Mouse (Mus musculus): ENCODE data around the gene Papolb. TPM values are rescaled to one million over a fixed set of nuclear protein-coding genes. Genes with fewer than 3 reads are reported as not detected.

Gene Papolb
- total RNA-seq (2022): under 1 TPM; 0.06 to 0.35 (median 0.26) TPM

DNA sequence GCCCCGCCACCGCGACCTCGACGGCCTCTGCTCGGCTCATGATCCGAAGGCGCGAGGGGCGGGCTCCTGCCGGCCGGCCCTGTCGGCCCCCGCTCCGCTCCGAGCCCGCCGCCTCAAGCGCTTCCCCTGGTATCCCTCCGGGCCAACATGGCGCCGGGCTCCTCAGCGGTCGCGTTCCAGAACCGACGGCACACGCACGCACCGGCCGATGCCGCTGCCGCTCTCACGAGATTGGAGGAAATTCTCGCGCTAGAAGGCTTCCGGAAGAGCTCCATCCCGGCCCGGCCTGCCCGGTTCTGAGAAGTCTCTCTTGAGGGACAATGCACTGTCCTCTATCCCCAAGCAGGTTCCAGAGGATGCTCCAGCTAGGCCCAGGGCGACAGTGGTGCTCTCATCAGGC is at the start of gene Papolb:
TSS of gene Papolb (minus strand) at position 162 of the 400 bp plus-strand sequence.
- no peak for DNase-seq

DNA sequence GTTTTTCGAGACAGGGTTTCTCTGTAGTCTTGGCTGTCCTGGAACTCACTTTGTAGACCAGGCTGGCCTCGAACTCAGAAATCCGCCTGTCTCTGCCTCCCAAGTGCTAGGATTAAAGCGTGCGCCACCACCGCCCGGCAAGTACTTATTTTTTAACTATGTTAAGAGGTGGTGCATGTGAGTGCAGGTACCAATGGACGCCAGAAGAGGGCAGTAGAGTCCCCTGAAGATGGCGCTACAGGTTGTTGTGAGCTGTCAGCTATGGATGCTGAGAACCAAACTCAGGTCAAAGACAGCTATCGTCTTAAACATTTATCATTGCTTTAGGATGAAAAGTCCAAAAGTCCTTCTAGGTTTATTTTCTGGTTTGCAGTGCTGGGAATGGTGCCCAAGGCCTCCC is 48.3 kb upstream of the Papolb start:
- no peak for DNase-seq

DNA sequence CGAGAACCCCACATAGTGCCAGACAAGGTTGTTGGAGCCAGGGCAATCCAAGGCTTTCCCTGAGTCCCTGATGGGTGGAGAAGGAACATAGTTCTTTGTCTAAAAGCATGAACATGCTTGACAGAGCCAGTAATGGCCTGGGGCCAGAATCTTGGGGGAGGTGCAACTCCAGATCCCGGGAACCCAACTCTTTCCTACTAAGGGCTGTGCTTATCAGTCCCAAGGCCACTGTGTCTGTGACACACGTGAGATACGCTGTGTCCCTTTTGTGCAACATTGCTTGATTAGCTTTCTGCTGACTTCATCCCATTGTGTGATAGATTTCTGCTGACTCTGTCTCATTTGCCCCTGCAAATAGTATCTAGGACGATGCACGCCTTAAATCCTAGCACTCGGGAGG is 47.0 kb upstream of the Papolb start:
- peak; percentile 83 for DNase-seq

DNA sequence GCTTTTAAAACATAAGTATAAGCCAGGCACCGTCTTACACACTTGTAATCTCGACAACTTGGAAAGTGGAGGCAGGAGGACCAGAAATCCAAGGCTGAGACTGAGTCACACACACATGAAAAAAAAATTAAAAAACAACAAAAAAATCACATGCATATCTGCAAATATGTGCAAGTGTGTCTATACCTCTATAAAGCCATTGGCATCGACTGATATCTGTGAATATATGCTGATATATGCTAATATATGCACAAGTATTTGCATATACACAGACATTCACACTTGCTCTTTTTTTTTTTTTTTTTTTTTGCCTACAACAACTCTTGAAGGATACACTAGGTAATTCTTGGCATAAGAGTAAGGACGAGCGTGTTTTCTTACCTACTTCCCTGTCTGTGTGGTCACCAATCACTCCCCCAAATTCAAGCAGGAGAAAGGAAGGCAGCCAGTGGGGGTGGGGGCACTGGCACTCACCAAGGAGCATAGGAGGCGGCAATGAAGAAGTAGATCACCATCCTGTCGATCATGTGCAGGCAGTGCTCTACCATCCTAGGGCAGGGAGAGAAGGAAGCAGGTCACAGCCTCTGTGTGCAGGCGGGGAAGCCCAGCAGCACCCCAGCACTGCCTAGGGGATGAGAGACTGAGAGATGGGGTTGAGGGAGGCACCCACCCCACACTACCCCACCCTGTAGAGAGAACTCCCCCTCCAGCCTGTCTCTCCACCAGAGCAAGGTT is 44.6 kb upstream of the Papolb start:
- DNase-seq: no peak

DNA sequence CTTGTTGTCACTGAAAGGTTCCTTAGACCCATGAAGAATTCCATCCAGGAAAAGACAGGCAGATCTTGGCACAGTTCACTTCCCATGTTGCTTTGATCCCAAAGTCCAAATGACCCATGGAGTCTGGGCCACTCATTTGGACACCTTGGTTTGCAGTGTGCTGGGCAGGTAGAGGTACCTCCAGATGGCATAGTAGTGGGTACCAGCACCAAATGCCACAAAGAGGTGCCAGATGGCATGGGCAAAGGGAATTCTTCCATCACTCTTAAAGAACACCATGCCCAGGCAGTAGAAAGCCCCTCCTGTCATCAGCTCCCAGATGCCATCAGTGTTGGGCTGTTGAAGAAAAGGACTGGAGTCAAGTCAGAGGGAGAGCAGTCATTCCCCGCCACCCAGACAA is 34.7 kb upstream of the Papolb start:
- DNase-seq: no peak

DNA sequence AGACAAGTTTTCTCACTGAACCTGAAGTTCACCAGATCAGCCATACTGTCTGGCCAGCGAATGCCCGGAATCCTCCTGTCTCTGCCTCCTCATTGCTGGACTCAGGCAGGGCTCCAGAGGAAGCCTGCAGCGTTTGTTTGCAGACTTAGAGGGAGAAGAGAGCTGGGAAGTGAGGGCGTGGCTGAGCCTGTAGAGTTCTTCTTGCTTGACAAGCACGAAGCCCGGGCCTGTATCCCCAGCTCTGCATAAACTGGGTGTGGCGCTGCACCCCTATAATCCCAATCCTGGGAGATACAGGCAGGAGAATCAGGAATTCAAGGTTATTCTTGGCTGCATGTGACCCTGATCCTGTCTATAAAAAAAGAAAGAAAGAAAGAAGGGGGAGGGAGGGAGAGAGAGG is 30.4 kb upstream of the Papolb start:
- no peak for DNase-seq

DNA sequence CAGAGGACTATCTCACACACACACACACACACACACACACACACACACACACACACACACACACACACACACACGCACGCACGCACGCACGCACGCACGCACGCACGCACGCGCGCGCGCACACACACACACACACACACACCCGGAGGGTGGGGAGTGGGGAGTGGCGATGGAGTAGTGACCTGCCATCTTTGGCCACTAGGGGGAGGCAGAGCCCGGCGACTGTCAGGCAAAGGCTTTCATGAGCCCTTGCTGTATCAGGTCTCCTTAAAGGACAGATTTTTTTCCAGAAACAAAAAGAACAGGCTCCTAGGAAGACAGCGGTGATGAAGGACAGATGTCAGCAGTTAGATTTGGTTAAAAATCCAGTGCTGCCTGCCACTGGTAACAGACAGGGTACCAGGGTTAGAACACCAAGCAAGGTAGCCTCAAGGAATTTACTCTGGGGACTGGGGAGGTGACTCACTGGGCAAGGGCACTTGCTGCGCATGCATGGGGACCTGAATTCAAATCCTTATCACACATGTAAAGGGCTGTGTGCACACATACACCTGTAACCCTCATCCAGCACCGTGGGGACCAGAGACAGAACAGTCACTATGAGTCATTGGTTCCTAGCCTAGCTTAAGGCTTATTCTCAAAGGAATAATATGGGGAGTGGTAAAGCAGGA is 27.7 kb upstream of the Papolb start:
- peak; percentile 69 for DNase-seq

DNA sequence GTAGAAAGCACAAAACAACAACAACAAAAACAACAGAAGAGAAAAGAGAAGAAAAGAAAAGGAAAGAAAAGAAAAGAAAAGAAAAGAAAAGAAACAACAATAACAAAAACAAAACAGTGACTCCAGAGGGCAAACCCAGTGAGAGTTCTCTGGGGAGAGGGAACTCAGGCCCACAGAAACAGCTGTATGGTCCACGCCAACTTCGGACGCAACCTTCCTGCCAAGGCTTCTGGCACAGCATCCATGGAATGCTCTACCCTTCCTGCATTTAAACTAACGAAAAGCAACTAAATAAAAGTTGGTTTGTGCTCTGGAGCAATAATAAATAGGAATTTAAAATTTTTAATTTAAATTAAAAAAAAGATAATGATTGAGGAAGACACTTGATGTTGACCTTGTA is 26.8 kb upstream of the Papolb start:
- no peak for DNase-seq

DNA sequence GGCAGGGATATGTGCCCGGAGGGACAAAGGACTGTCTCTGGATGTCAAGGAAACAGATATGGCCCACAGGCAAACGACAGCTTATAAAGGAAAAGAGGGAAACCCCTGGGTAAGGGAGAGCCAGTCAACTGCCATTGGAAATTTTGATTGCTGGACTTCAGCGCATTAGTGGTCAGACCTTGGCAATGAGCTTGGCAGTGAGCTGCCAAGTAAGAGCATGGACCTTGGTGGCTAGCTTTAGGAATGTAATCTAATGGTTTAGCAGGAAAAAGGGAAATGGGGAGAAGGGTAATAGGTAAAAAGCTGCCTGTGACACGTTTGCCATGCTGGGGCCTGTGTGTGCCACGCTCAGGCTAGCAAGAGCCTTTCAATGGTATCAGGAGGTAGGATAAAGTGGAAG is 26.0 kb upstream of the Papolb start:
- DNase-seq: peak; percentile 54

DNA sequence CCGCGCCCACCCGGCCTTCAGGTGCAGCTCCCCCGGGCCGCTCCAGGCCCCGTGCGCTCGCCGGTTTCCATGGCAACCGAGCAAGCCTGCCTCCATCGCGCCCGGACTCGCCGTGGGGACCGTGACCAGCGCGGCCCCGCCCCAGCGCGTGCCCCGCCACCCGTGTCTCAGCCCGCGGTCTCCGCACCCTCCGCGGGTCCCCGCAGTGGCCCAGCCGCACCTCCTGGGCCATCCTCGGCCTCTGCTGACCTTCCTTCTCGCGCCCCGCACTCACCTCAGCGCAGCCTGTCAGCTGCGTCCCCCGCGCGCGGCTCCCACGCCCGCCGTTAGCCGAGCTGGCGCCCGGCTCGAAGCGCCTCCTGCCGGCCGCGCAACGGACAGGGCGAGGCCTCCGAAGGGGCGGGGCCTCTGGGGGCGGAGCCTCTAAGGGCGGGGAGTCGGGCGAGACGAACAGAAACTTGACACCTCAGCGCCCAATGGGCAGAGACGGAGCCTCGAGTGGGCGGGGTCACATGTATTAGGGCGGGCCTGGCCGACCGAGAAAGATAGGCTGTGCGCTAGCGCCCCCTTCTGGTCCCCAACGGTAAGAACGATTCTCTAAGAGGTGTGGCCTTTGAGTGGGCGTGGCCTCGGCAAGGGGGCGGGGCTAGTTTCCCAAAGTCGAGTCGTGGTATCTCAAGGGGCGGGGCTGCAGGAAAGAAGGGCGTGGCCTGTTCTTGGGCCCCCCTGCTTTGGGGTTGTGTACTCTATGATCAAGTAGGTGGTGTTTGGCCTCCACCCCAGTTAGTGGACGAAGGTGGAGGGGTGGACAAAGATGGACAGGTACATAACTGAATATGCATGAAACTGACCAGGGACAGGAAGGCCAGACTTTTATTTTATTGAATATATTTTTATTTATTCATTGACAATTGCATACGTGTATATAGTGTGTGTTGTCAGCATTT is 21.1 kb upstream of the Papolb start, which contains the start of gene Radil:
TSS of gene Radil (minus strand) at position 393 of the 947 bp plus-strand sequence.
- DNase-seq: peak; percentile 95

DNA sequence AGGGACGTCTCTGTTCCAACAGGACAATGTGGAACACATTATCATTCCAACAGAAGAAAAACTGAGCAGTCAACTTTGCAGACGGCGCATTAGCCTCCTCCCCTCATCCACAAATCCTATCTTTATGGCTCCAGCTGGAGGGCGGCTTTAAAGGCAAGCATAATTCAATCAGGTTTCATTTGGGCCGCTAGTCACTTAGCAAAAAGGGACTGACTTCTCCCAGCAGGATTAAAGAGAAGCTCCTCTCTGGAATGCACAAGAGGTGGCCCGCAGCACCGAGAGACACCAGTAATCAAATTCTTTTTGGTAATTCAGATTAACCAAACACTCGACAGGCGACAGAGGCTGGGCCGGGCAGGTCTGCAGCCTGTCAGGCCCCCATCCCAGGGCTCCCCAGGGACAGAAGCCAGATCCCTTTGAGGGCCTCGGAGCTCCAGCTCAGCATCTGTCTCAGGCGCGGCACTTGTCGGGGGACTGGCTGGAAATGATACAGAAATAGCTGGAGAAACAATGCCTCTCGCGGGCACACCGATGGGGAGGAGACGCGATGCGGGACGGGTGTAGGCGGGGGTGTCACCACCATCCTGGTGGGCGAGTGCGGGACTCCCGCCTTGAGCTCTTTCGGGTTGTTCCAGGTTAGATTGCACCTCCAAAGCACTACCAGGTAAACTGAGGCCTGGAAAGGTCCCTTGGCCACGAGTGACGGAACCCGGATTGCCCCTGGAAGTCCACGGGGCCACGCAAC is 20.3 kb upstream of the Papolb start:
- DNase-seq: no peak

DNA sequence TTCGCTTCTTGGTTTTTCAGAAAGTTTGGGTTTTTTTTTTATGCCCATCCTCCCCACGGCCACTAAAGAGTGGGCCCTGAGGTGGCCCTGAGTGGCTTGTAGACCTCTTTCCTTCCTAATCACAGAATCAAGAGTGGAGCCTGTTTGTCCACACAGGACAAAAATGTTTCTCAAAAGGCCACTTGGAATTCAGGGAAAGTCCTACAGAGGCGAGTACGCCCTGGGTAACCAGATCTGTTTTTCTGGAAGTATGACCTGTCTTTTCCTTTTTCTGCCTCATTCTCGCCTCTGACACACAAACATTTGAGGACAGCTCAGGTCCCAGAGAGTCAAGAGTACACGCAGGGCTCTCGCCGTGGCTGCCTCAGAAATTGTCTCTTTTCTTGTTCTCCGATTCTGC is 19.6 kb upstream of the Papolb start:
- DNase-seq: no peak

DNA sequence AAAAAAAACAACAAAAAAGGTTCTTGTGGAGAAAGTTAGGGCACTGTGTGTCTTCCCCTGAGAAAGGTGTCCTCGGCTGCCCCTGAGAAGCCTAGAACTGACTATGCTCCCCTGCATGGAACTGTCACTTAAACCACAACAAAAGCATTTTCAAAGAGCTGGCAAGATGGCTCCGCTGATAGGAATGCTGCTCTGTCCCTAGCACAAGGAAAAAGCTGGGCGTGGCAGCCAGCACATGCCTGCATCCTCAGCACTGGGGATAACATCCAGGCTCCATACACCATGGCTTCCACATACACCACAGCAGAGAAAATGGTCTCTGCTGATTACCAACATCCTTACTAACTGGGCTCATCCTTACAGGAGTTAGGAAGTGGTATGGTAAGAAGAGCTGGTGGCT is 17.2 kb upstream of the Papolb start:
- DNase-seq: no peak

DNA sequence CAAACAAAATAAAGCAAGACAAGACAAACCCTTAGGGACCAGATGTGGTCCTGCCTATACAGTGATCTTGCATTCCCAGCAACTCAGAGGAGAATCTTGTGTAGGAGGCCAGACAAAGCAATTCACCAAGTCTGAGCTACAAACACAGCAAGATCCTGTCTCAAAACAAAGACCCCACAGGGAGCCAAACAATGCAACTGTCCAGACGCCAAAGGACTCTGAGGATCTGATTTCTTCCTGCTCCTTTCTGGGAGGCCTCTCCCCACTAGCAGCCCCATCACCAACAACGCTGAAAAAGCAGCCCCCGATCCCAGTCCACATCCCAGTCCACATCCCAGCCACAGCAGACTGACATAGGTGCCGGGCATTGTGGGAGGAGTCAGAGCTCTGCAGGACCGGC is 16.5 kb upstream of the Papolb start:
- DNase-seq: no peak

DNA sequence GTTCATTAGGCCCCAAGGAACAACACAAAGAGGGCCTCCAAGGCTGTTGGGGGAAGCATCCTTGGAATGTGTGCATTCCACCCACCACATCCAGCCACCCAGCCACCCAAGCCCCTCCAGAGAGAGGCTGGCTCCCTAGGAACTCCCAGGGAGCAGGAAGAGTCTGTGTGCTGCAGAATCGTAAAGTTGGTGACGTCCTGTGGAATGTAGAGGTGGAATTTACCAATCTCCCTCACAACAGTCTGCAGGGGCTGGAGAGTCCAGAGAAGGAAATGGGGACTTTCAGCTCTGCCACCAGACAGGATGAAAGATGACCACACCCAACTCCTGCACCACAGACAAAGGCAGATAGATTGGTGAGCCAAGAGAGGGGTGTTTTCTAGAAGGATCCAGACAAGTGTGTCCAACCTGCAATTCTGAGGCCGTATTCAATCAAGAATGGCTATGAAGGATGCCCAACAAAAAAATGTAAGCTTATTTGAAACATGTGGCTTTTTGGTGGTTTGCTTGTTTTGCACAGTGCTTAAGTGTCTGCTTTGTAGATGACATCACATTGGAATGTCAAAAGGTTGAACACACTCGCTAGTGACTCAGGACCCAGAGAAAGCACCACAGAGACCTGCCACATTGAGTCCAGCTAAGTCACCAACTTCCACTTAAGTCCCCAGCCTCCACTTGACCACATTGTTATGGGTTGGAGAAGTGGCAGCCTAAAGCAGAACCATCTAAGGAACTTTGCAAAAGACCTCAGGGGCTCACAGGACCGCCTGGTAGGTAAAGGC is 15.3 kb upstream of the Papolb start:
- DNase-seq: no peak

DNA sequence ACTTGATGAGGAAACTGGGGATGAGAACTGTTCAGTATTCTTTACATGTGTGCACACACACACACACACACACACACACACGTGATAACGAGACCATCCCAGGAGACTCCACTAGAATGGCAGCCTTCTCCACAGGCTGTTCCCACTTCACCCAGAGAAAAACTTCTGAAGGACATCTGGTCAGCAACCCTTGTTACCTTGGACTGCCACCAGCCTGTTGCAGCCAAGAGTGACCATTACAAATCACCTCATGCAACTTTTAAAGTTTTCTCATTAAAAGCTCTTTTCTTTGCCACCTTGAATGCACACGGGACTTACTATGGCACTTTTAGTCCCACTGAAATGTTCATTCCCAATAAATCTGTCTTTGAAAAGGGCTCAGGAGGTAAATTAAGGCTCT is 7.4 kb upstream of the Papolb start:
- no peak for DNase-seq

DNA sequence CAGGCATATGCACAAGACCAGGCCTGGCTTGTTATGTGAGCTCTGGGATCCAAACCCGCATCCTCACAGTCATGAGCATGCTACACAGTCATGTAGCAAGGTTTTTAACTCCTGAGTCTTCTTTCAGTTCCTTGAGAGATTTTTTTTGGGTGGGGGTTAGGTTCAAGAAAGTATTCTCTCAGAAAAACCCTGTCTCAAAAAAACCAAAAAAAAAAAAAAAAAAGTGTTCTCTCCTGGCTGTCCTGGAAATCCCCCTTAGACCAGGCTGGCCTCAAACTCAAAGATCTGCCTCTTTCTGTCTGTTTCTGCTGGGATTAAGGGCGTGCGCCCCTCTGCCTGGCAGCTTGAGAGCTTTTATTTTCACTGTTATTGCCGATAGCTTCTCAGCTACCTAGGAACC is 5.5 kb upstream of the Papolb start:
- no peak for DNase-seq

DNA sequence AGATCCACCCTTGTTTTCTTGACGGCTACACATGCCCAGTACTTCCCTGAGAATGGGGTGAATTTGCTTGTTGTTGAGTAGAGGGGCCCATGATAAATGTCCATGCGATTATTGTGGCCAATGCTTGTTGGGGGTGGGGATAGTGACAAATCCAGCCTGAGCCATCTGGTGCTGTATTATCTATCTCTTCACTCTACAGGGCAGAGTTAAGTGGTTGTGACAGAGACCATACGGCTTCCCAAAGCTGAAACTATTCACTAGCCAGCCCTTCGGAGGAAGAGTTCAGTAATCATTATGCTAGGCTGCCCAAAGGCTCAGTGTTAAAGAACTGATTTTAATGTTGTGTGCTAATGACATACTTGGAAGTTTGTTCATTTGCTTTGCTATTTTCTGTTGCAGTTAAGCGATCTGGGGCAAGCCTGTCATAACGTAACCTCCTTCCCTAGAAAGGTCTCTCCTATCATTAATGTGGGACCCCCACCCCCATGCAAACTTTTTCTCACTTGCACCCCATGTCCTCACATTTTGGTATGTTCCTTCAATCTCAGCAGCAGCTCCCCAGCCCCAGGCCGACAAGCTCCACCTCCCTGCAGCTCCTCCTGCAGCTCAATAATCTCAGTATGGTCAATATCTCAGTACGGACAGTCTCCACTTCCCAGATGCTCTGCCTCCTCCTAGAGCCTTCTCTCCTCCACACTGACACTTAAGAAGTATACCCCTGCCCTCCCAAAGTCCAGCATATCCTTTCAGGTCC is 5.0 kb downstream of the Papolb start:
- no peak for DNase-seq

DNA sequence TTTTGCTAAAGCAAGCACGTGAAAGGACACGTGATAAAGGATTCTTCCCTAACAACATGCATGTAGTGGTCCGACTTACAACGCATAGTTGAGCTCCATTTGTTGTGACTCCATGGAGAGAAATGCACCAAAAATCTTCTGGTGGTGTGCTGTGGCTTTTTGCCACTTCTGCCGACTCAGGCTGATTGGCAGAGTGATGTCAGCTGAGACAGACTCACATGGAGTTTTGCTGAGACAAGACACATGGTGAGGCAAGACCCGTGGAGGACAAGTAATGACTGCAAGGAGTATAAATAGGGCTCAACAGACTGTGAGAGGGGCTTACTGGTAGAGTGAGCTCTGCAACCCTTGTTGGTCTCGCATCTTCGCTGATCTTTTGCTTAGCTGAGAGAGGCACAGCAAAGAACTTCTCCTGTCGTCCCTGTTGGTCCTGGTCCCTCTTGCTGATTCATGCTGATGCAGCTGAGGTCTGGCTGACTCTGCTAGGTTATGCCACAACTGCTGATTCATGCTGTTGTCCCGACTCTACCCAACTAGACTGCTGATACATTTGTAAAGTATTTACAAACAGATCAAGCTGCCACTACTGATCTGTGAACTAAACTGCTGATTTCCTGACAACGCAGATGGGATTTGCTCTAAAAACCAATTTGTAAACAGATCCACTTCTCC is 8.5 kb downstream of the Papolb start:
- DNase-seq: no peak

DNA sequence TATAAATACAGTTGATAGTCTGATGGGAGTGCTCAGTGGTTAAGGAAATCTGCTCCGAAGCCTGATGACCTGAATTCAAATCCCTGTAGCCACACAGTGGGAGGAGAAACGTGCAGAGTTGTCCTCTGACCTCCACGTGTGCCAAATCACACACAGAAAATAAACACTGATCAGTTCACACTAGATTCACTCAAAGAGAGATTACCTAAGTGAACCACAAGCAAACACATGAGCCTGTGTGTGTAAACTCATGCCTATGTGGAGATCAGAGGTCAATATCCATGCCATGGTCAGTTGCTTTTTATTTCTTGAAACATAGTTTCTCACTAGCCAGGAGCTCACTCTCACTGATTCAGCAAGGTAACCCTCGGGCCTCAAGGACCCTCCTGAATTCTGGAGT is 9.5 kb downstream of the Papolb start:
- DNase-seq: no peak
